Mouse (Mus musculus): Measurements from ENCODE around the gene Mbd4.
"Not testable (repeated sequence)": the region's sequence is repeated elsewhere in the genome, so short reads cannot be mapped to it uniquely, and the experiment has no call there.

Mbd4 gene

DNA sequence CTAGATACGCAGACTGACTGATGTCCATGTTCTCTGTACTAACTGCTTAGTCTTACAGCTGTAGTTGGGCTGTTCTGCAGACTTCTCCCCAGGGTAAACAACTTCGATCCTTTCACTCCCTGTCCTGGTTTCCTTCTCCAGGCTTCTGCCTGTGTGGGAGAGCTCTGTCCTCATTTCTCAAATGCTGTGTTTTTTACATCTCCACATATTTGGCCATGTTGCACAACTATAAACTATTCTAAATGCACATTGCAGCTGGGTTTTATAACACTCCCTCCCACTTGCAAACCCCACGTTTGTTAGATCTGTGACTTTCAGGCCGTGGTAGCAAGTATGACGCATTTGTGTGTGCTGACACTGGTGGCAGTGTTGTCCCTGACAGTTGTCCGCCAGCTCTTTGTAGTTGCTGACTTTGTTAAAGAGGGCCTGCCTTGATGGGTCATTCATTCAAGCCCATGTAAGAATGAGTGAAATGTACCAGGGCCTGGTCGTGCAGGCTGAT lies 10.2 kb upstream of the Mbd4 start:
- in situ Hi-C loops (cut with MboI; ENCODE audit: low sequenced_read_pairs) = no loop called here

DNA sequence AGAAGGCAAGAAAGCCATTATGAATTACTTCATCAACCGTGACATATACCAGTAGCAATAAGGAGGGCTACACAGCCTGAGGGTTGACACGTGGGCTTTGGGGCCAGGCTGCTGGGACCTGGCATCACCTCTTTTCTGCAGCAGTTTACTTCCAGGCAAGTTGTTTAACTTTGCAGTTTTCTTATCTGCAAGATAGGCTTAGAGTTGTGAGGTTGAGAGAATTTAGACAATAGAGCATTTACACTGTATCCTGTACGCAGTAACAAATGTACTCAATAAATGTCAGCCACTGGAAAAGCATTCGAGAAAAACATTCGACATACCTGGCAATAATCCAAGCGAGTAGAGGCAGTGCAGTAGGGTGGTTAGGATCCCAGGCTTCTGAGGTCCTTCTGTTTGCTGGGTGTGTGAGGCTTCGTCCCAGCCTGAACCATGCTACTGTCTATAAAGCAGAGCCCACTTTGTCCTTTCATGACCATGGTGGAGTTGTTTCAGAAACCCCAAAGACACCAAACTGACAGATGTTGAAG lies 6.9 kb upstream of the Mbd4 start:
- in situ Hi-C loops (cut with MboI; ENCODE audit: low sequenced_read_pairs) = no loop called here

DNA sequence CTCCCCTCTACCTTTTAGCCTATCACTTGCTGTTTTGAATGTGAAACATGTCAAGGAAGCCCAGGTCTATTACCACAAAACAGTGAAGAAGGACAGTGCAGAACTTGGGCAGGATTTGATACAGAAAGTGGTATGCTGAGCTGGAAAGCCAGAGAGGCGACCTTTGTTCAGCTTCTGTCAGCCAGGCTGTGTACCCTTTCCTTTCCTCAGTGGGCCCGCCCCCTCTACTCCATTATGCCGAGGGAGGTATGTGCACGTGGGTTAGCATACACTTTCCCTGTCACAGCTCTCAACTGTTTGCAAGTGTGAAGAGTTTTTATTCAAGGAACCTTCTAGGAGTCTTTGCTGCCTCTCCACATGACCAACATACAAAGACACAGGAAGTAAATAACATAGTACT lies 6.1 kb upstream of the Mbd4 start:
- in situ Hi-C loops (cut with MboI; ENCODE audit: low sequenced_read_pairs) = no loop called here

DNA sequence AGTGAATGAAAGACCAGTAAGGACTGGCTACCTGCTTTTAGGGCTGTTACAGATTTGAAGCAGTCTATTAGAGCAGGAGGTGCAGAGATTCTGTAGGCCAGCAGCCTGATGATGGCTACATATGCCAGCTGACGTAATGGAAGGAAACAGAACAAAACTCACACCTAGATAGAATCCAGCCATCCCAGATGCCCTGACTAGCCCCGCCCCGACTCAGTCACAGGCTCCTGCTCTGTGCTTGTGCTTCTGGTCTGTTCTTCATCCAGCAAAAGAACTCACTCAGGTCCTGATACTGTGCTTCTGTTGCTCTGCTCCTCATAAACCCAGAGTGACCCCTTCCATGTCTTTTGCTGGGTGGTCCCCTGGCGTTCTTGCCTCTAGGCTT lies 3.2 kb upstream of the Mbd4 start:
- in situ Hi-C loops (cut with MboI; ENCODE audit: low sequenced_read_pairs) = no loop called here

DNA sequence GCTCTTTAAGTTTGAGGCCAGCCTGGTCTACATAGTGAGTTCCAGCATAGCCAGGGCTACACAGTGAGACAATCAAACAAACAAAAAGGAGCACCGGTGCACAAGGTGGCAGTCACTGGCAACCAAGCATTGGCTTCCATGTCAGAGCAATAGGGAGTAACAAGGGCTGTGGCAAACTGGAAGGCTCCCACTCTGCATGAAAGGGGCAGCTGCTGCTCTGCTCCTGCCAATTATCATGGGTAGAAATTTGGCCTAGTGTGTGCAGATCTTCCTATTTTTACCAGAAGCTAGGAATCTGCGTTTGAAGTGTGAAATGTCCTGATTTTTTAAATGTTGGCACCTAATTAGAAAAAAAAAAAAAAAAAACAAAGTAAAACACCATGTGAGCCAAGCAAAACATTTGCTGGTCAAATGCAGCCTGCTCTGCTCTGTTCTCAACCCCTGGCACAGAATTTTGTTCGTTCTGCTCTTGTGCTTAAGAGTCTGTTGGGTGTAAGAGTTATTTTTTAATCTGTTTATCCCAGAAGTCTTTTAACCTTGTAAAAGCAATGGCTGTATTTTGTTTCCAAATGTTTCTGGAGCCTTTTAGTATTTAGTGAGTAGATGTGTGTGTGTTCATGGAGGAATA lies 2.7 kb upstream of the Mbd4 start:
- in situ Hi-C loops (cut with MboI; ENCODE audit: low sequenced_read_pairs) = no loop called here

DNA sequence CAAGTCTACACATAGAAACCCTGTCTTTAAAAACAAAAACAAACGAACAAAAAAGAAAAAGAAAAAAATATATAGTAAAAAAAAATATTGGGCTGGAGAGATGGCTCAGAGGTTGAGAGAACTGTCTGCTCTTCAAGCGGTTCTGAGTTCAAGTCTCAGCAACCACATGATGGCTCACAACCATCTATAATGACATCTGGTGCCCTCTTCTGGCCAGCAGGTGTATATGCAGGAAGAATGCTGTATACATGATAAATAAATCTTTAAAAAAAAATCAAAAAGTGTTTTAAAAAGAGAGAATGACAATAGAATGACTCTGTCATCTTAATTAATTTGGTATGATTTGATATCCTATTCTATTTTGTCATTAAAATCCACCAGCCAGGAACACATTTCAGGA lies 1.3 kb upstream of the Mbd4 start:
- in situ Hi-C loops (cut with MboI; ENCODE audit: low sequenced_read_pairs) = no loop called here

DNA sequence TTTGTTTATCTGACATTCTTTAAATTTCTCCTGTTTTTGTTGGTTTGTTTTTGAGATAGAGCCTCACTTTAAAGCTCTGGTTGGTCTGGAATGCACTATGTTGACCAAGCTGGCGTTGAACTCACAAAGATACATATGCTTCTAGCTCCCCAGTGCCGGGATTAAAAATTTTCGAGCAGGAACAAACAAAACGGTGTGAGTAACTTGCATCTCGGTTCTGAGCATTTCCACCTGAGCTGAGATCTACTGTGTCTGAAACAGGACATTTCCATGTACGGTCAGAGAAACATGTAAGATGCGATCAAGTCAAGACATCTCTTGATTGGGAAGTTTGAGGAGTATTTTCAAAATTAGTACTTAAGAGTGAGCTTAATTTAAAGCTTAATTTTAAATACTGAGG lies 814 bp upstream of the Mbd4 start:
- in situ Hi-C loops (cut with MboI; ENCODE audit: low sequenced_read_pairs) = no loop called here

DNA sequence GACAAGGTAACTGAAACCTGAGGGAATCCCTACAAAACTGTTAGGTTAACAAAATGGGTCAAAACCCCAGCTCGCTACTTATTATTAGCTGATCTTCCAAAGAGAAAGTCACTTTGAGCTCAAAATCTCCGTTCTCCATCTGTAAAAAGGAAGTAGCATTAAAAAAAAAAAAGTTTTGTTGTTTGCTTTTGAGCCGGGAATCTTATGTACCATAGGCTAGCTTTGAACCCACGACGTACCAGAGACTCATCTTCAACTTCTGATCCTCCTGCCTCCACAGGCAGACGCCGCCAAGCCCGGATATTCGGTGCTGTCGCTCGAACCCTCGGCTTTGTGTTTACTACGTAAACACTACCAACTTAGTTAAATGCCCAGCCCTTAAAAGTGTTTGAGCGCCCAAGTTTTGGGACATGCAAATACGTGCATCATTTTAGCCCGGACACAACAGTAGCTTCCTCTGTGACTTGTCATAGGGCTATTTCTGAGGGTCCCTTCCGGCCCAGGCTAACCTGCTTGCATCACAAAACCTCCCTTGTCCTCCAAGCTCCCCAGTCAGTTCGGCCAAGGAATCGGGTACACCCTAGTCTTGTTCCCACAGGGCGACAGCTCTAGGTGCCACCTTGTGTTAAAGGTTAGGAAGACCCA lies 603 bp downstream of the Mbd4 start:
- in situ Hi-C loops (cut with MboI; ENCODE audit: low sequenced_read_pairs) = no loop called here

DNA sequence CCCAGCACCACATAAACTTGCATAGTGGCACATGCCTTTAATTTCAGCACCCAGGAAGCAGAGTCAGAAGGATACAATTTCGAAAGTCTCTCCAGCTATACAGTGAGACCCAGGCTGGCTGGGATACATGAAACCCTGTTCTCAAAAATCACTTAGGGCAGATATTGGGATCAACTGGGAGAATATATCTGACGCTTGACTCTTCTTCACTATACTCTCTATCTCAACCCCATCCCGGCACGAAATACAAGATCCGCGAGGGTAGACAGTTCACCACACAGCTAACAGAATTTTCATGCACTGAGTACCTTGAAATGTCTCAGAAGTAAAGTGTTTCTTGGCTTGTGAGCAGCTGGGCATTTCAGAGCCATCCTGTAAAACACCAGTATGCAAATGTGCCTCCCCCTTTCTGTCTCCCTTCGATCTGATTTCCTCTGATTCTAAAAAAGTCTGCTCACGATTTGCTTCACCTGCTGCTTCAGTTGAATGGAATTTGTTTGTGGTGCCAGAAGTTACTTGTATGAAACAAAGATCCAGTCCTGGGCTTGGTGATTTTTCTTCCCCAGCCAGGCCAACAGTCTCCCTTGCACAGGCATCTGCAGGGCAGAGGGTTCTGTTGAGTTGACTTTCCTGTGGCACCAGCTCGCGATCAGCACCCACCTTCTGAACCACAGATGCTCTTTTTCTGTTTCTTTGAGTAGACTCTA lies 4.4 kb downstream of the Mbd4 start:
- in situ Hi-C loops (cut with MboI; ENCODE audit: low sequenced_read_pairs) = no loop called here

DNA sequence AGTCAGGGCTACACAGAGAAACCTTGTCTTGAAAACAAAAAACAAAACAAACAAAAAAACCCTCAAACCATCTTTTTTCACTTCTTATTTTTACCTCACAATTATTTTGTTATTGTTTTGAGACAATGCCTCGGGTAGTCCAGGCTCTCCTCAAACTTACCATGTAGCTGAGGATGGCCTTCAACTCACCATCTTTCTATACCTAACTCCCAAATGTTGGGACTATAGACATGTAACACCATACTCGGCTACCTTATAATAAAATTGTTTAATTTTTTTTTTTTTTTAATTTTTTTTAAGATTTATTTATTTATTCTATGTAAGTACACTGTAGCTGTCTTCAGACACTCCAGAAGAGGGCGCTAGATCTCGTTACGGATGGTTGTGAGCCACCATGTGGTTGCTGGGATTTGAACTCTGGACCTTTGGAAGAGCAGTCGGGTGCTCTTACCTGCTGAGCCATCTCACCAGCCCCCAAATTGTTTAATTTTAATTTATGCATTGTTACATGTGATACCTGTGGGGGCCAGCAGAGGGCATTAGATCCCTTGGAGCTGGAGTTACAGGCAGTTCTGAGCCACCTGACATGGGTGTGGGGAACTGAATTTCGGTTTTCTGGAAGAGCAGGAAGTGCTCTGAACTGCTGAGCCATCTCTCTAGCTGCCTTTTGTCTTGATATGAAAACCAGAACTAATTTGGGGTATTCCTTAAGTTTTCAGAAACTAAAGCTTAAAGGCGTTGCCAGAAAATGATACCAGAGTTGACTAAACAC lies 6.3 kb downstream of the Mbd4 start:
- in situ Hi-C loops (cut with MboI; ENCODE audit: low sequenced_read_pairs) = no loop called here

DNA sequence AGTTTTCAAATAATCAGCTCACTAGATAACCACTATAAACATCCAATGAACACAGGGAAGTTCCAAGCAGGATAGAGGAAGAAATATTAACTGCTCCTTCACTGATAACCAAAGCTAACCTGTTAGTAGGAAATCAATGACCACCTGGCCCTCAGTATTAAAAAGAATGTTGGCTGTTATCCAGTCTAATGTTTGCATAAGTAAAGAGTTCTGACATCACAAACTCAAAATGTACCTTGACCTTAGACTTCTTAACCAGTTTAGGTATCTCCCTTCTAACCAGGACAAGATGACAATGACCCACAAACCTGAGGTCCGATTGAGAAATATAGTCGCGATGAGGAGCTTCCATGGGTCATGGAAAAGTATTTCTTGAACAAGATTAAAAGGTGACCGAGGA lies 8.2 kb downstream of the Mbd4 start:
- in situ Hi-C loops (cut with MboI; ENCODE audit: low sequenced_read_pairs) = no loop called here

DNA sequence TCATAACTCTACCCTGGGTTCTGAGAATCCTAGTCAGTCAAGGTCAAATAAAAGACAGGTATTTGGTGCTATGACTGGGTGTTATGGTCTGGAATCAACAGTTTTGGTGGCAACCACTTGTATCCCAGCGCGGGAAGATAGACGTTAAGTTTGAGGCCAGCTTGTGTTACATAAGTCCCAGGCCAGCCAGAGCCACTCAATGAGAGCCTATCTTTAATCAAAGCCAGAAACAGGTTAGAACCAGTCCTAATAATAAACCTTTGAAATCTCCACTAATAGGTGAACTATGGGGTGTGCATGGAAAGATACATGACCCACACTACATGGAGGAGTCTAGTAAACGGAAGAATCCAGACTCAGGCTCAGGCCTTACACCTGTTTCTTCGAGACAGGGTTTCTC lies 14.4 kb downstream of the Mbd4 start:
- in situ Hi-C loops (cut with MboI; ENCODE audit: low sequenced_read_pairs) = no loop called here

DNA sequence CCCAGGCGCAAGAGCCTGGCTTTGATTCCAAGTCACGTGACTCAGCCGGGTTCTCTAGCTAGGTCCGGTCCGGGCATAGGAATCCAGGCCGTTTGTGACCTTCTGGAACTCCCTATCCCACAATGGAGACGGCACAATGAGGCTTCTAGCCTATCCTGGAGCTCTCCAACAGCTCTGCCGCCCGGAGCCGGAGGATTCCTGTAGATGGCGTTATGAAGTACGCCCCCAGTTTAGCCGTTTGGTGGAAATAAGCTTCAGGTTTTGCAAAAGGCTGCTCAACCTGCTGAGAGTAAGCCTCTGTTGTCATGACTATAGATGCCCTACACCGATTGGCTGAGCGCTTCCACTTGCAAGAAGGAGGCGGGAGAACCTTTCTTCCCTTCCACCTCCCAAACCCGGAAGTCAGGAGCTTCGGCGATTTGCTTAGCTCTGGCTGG lies 15.0 kb downstream of the Mbd4 start, which contains the start of gene Efcab12:
Efcab12 (minus strand) TSS at position 252 of the 437 bp plus-strand sequence.
- in situ Hi-C loops (cut with MboI; ENCODE audit: low sequenced_read_pairs) = no loop called here

DNA sequence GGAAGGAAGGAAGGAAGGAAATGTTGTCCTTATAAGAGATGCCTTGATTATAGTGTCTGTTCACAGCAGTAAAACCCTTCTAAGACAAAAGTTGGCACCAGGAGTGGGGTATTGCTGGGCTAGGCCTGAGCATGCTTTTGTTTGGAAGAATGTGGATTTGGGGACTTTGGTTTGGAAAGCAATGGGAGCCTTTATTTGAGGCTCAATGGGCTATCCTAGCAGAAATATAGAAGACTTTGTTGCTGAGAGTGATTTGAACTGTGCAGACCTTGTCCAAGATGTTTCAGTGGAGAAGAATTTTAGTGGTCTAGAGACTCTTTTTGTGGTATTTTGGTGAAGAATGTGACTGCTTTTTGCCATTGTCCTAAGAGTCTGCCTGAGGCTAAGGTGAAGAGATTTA lies 19.3 kb downstream of the Mbd4 start:
- in situ Hi-C loops (cut with MboI; ENCODE audit: low sequenced_read_pairs) = no loop called here

DNA sequence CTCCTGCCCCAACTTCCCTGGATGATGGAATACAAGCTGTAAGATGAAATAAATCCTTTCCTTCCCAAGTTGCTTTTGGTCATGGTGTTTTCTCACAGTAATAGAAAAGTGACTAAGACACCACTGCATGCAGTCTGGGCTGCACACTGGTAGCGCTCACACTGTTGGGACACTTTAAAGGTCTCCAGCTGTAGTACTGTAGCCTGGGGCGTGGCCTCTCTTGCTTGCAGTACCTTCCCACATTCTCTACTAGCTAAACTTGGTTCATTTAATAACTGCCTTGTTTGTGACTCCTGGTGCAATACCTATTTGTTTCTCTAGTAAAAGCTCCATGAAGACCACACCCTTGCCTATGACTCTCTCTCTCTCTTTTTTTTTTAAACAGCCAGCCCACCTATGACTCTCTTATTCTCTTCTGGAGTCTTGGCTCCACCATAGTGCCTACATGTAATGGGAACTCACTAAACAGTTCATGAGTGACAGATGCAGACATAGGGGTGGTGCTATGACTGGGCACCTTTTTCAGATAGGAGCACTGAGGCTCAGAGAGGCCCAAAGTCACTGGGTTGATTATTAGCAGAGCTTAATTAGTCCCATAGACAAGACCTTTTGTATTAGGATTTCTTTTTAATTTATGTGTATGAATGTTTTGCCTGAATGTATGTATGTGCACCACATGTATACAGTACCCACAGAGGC lies 20.9 kb downstream of the Mbd4 start:
- in situ Hi-C loops (cut with MboI; ENCODE audit: low sequenced_read_pairs) = no loop called here

DNA sequence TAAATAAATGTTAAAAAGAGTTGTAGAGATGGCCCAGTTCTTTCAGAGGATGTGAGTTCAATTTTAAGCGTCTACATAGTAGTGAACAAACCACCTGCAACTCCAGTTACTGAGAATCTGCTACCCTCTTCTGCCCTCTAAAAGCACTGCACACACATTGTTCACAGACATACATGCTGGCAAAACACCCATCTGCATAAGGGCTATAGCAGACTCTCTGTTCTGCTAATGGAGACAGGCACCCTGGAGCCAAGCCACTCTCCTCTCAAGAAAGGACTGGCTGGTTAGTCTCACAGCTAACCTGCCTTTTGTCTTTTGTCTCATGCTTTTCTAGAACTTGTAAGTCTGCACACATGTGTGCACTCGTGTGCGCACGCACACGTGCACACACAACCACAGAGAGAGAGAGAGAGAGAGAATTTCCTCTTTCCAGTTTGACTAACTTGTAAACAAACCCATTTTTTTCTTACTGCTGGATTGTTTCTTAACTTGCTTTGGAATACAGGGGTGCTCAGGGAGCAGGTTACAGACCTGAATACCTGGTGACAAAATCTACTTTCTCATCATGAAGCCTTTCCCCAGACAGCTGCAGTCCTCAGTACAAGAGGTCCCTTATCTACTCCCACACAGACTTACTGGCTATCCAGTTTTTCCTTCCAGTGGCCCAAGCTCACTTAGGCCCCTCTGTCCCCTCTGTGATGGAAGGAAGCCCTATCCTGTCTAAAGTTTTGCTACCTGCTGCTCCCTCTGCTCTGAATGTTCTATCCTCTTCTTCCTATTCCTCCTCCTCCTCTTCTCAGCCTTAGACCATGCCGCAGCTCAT lies 22.2 kb downstream of the Mbd4 start:
- in situ Hi-C loops (cut with MboI; ENCODE audit: low sequenced_read_pairs) = no loop called here

DNA sequence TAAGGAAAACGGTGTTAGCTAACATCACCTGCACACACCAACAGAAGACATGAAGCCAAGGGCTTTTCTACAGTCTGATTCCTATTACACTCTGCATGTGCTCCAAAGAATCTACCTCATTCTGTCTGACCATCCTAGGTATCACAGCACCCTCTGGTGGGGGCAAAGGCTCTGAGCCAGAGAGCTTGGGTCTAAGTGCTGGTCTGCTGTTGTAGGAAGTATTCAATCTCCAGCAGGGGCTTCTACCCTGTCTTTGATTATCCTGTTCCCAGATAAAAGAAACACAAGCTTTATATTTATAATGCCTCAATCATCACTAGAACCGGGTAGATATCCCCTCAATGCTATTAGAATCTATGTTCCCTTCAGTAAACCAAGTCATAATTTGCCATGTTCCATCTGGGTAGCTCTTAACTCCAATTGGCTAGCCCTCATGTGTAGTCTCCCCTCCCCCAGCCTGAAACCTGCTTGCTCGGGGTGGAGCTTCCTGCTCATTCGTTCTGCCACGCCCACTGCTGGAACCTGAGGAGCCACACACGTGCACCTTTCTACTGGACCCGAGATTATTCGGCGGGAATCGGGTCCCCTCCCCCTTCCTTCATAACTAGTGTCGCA lies 29.2 kb downstream of the Mbd4 start:
- in situ Hi-C loops (cut with MboI; ENCODE audit: low sequenced_read_pairs) = not testable (repeated sequence)

DNA sequence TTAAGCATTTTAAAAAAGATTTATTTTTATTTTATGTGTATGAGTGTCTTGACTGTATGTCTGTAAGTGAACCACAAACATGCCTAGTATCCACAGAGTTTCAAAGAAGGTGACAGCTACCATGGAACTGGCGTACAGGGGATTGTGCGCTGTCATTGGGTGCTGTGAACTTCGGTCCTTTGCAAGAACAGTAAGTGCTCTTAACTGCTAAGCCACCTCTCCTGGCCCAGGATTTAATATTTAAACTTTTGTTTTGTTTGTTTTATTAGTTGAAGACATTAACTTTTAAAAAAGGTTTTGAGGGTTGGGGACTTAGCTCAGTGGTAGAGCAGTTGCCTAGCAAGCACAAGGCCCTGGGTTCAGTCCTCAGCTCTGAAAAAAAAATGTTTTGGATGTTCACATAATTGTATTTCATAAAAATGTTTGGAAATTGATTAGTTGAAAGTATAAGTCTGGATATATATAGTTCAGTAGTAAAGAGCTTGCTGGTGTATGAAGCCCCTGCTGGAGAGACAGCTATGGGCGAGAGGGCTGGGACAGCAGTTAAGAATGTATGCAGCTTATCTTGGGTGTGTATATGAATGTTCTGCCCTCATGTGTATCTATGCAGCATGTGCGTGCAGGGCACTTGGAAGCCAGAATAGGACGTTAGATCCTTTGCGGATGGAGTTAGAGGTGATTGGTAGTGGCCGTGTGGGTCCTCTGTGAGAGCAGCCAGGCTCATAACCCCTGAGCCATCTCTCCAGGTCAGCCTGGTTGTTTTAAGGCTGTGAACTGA lies 31.8 kb downstream of the Mbd4 start:
- in situ Hi-C loops (cut with MboI; ENCODE audit: low sequenced_read_pairs) = no loop called here

Data from CH12F3 (cell line).